Mouse (Mus musculus) neural tube, embryonic 15.5 days (tissue): ENCODE results near the gene Gm4787. TPM values are rescaled to one million over a fixed set of nuclear protein-coding genes. Genes with fewer than 3 reads are reported as not detected.
"Not testable (repeated sequence)": the region's sequence is repeated elsewhere in the genome, so short reads cannot be mapped to it uniquely, and the experiment has no call there.

ENCODE experiments used
- ATAC-seq: fragments of 200-750 bp; cut with Nextera tagmentation; 2 replicates; pipeline ENCODE4 v1.8.0; 2017; ENCODE audit warnings: mild to moderate bottlenecking, moderate TSS enrichment, moderate library complexity; ENCODE audit not compliant: low FRiP score
- H3K27ac ChIP-seq: fragments of 300-500 bp; sonication (generic); replicated peaks from 2 replicates; pipeline ENCODE4 v1.5.1; 2015; ENCODE audit warnings: mild to moderate bottlenecking, inconsistent platforms
- H3K27me3 ChIP-seq: fragments of 300-500 bp; sonication (generic); replicated peaks from 2 replicates; pipeline ENCODE4 v1.6.1; 2015; ENCODE audit warnings: inconsistent platforms
- H3K36me3 ChIP-seq: fragments of 300-500 bp; sonication (generic); 2 replicates; pipeline ENCODE4 v1.6.1; 2015; ENCODE audit warnings: inconsistent platforms
- H3K4me1 ChIP-seq: fragments of 300-500 bp; sonication (generic); 2 replicates; pipeline ENCODE4 v1.6.1; 2015; ENCODE audit warnings: inconsistent platforms
- H3K4me2 ChIP-seq: fragments of 300-500 bp; sonication (generic); 2 replicates; pipeline ENCODE4 v1.6.1; 2015; ENCODE audit warnings: inconsistent platforms, mild to moderate bottlenecking, moderate library complexity
- H3K4me3 ChIP-seq: fragments of 300-500 bp; sonication (generic); replicated peaks from 2 replicates; pipeline ENCODE4 v1.5.1; 2015; ENCODE audit warnings: mild to moderate bottlenecking, inconsistent platforms
- H3K9ac ChIP-seq: fragments of 300-500 bp; sonication (generic); replicated peaks from 2 replicates; pipeline ENCODE4 v1.6.1; 2015; ENCODE audit warnings: mild to moderate bottlenecking, inconsistent platforms
- H3K9me3 ChIP-seq: fragments of 300-500 bp; sonication (generic); replicated peaks from 2 replicates; pipeline ENCODE4 v1.6.1; 2016; ENCODE audit warnings: inconsistent platforms
- WGBS: fragments of 180-500 bp; shearing (Covaris S2); methylation state at CpG from one replicate; pipeline ENCODE4 v1.1.7; 2015; ENCODE audit warnings: mixed read lengths; 5-methylcytosine and 5-hydroxymethylcytosine counted together
- polyA plus RNA-seq: library from polyadenylated mRNA; unstranded; fragments of >200 nt; fragmentation: Nextera tagmentation; extraction: Ambion mirVana; gene quantifications from 2 replicates; pipeline ENCODE4 v1.2.1, GENCODE M21; 2015

Gene Gm4787
- polyA plus RNA-seq = 0.31 TPM in 2 replicates

- not testable (repeated sequence) for H3K4me3 ChIP-seq, H3K36me3 ChIP-seq, H3K27me3 ChIP-seq, ATAC-seq, H3K9ac ChIP-seq, H3K4me1 ChIP-seq, H3K4me2 ChIP-seq, H3K27ac ChIP-seq, H3K9me3 ChIP-seq
- WGBS = 77% methylated on average over 1 of the region's 1 CpGs
Measured at GRCm38 (mm10) chr12:81379364-81379763, at the start of gene Gm4787. Gene Gm4787, minus strand, starts transcription at chr12:81379464.

- Histone ChIP-seq H3K4me3 (no peak within 1 kb of the TSS), H3K27me3 (no peaks in the 10 kb centered on the region), H3K9ac (no peak within 1 kb of the TSS), H3K9me3 (peaks cover 5% of the 10 kb centered on the region; the same call in 1 of the 2 replicates), H3K4me1 (no peaks in the 10 kb centered on the region), H3K36me3 (peaks cover 16% of the 10 kb centered on the region), H3K27ac (no peak within 1 kb of the TSS), H3K4me2 (no peak within 1 kb of the TSS)
- no peak for ATAC-seq
- 93% methylated on average over 1 of the region's 1 CpGs for WGBS
Measured at GRCm38 (mm10) chr12:81421846-81422245, 42.6 kb upstream of the Gm4787 start, which contains the start of gene Adam4. Gene Adam4, minus strand, starts transcription at chr12:81421946.

GRCm38 (mm10) chr12:81413211-81413610, 33.9 kb upstream of the Gm4787 start:
- no peaks in the 10 kb centered on the region for H3K27me3 ChIP-seq
- no peak overlapping the region for H3K4me2 ChIP-seq
- no peak for ATAC-seq
- no peak overlapping the region for H3K9ac ChIP-seq
- 80% methylated on average over 3 of the region's 3 CpGs for WGBS
- no peaks in the 10 kb centered on the region for H3K36me3 ChIP-seq
- H3K27ac ChIP-seq = no peak overlapping the region
- no peaks in the 10 kb centered on the region for H3K4me1 ChIP-seq
- H3K9me3 ChIP-seq = no peaks in the 10 kb centered on the region
- H3K4me3 ChIP-seq = no peak overlapping the region

GRCm38 (mm10) chr12:81408966-81409365, 29.7 kb upstream of the Gm4787 start:
- Histone ChIP-seq H3K9ac (no peak overlapping the region), H3K4me3 (no peak overlapping the region), H3K4me2 (no peak overlapping the region), H3K4me1 (no peaks in the 10 kb centered on the region), H3K36me3 (no peaks in the 10 kb centered on the region), H3K9me3 (no peaks in the 10 kb centered on the region), H3K27me3 (no peaks in the 10 kb centered on the region), H3K27ac (no peak overlapping the region)
- whole genome bisulfite sequencing = 93% methylated on average over 3 of the region's 3 CpGs
- no peak for ATAC-seq

GRCm38 (mm10) chr12:81402187-81402586, 22.9 kb upstream of the Gm4787 start:
- ATAC-seq = no peak
- no peaks in the 10 kb centered on the region for H3K9me3 ChIP-seq
- no peak overlapping the region for H3K9ac ChIP-seq
- H3K4me3 ChIP-seq = no peak overlapping the region
- no peak overlapping the region for H3K4me2 ChIP-seq
- no peaks in the 10 kb centered on the region for H3K36me3 ChIP-seq
- 26% methylated on average over 1 of the region's 1 CpGs for WGBS
- H3K27ac ChIP-seq = no peak overlapping the region
- no peaks in the 10 kb centered on the region for H3K27me3 ChIP-seq
- H3K4me1 ChIP-seq = no peaks in the 10 kb centered on the region

- peak overlapping the region; percentile 94 for H3K27ac ChIP-seq
- H3K4me2 ChIP-seq = peak overlapping the region; percentile 91
- H3K9me3 ChIP-seq = no peaks in the 10 kb centered on the region
- WGBS = 64% methylated on average over 5 of the region's 5 CpGs
- H3K36me3 ChIP-seq = no peaks in the 10 kb centered on the region
- H3K9ac ChIP-seq = peak overlapping the region; percentile 91
- no peak for ATAC-seq
- peaks cover 32% of the 10 kb centered on the region for H3K4me1 ChIP-seq
- no peaks in the 10 kb centered on the region for H3K27me3 ChIP-seq
- peak overlapping the region; percentile 73 for H3K4me3 ChIP-seq
Measured at GRCm38 (mm10) chr12:81333841-81334240, 45.4 kb downstream of the Gm4787 start.

GRCm38 (mm10) chr12:81332875-81333421, 46.3 kb downstream of the Gm4787 start, which contains the start of gene Slc8a3:
Gene Slc8a3, minus strand, starts transcription at chr12:81333180.
- Histone ChIP-seq H3K27ac (peak within 1 kb of the TSS; percentile 94), H3K4me1 (peaks cover 32% of the 10 kb centered on the region), H3K27me3 (no peaks in the 10 kb centered on the region), H3K9me3 (no peaks in the 10 kb centered on the region), H3K9ac (peak within 1 kb of the TSS; percentile 91), H3K4me2 (peak within 1 kb of the TSS; percentile 91), H3K36me3 (no peaks in the 10 kb centered on the region), H3K4me3 (peak within 1 kb of the TSS; percentile 73)
- peak; percentile 77 for ATAC-seq
- under 1% methylated on average over 36 of the region's 47 CpGs for WGBS

GRCm38 (mm10) chr12:81331937-81332874, 47.1 kb downstream of the Gm4787 start:
- peak; percentile 81 for ATAC-seq

GRCm38 (mm10) chr12:81331046-81331638, 48.1 kb downstream of the Gm4787 start:
- Histone ChIP-seq H3K9ac (peak overlapping the region; percentile 50), H3K27me3 (no peaks in the 10 kb centered on the region), H3K27ac (peak overlapping the region; percentile 94), H3K4me1 (peaks cover 32% of the 10 kb centered on the region), H3K4me3 (peak overlapping the region; percentile 73), H3K9me3 (no peaks in the 10 kb centered on the region), H3K36me3 (no peaks in the 10 kb centered on the region), H3K4me2 (peak overlapping the region; percentile 91)
- 33% methylated on average over 5 of the region's 5 CpGs for WGBS
- ATAC-seq = no peak

More at GRCm38 (mm10) chr12:81331937-81332874, 47.1 kb downstream of the Gm4787 start:
- H3K27ac ChIP-seq = peak overlapping the region; percentile 94
- no peaks in the 10 kb centered on the region for H3K9me3 ChIP-seq
- under 1% methylated on average over 49 of the region's 54 CpGs for whole genome bisulfite sequencing
- H3K4me3 ChIP-seq = peak overlapping the region; percentile 73
- peaks cover 32% of the 10 kb centered on the region for H3K4me1 ChIP-seq
- H3K4me2 ChIP-seq = peak overlapping the region; percentile 91
- H3K27me3 ChIP-seq = no peaks in the 10 kb centered on the region
- peak overlapping the region; percentile 91 for H3K9ac ChIP-seq
- H3K36me3 ChIP-seq = no peaks in the 10 kb centered on the region
